19 mouse cellular contexts compared by ENCODE assay signal in genomic region chr5:147692622-147693021, GRCm38 (mm10). TPM values are rescaled to one million over a fixed set of nuclear protein-coding genes. Genes with fewer than 3 reads are reported as not detected.
DNase-seq lines count a peak whose midpoint lies in the region; ATAC-seq and TF ChIP-seq lines count a peak whose summit lies in the region.
"Had no signal": no experiment of that assay in that cellular context is flagged by ENCODE, and none has a peak within 500 bp of the region (broad histone marks: within the 10 kb centered on the region; RNA-seq: fewer than 3 reads in every experiment).

No protein-coding gene starts in this region.

- WGBS in intestine, postnatal 0 days = 91% methylated on average over 1 of the region's 1 CpGs
- 85% methylated on average over 1 of the region's 1 CpGs for WGBS in intestine, embryonic 16.5 days
- 94% methylated on average over 1 of the region's 1 CpGs for WGBS in lung, postnatal 0 days

- no peak overlapping the region for H3K4me3 ChIP-seq in intestine, postnatal 0 days (ENCODE audit: low read depth, low read length)
- no peak overlapping the region for H3K4me3 ChIP-seq in intestine, embryonic 16.5 days (ENCODE audit: low read length)
- H3K4me3 ChIP-seq in lung, postnatal 0 days (ENCODE audit: low read depth, low read length) = no peak overlapping the region
- H3K4me3 ChIP-seq in MEL (ENCODE audit: control insufficient read depth in 1 of 2, insufficient read depth in 1 of 2, low read depth in 2 of 2, low read length in 2 of 2) = no peak overlapping the region
- H3K4me3 ChIP-seq: embryonic facial prominence, embryonic 12.5 days; forebrain, embryonic 15.5 days; heart, embryonic 10.5 days; hindbrain, embryonic 13.5 days had no signal

- no peaks in the 10 kb centered on the region for H3K79me2 ChIP-seq in MEL (ENCODE audit: control insufficient read depth, insufficient read depth, low read length, poor library complexity)

- no peak for TF ChIP-seq POLR2A in MEL (IDR thresholded peaks at IDR 0.05; ENCODE audit: control insufficient read depth in 1 of 2, insufficient read depth in 1 of 2, low read depth in 1 of 2, low read length in 2 of 2, poor library complexity in 1 of 2)

- no peak for TF ChIP-seq EP300 in lung, postnatal 0 days (IDR thresholded peaks at IDR 0.05)
- TF ChIP-seq EP300 in MEL (IDR thresholded peaks at IDR 0.05; ENCODE audit: low read depth in 1 of 2, low read length in 2 of 2) = no peak

- H3K4me2 ChIP-seq in intestine, postnatal 0 days (replicated peaks; ENCODE audit: low read depth) = no peak overlapping the region
- no peak overlapping the region for H3K4me2 ChIP-seq in intestine, embryonic 16.5 days (ENCODE audit: low read depth, low read length)
- no peak overlapping the region for H3K4me2 ChIP-seq in lung, postnatal 0 days (replicated peaks; ENCODE audit: low read depth, low read length)
- H3K4me2 ChIP-seq: embryonic facial prominence, embryonic 12.5 days; forebrain, embryonic 15.5 days; hindbrain, embryonic 13.5 days had no signal

- TF ChIP-seq CTCF in intestine, postnatal 0 days (IDR thresholded peaks at IDR 0.05; ENCODE audit: low read depth) = 0 out of 2 replicates have a peak, but pooled peaks have one; percentile 13
- peak; percentile 21; the same call in 1 of the 2 replicates for TF ChIP-seq CTCF in lung, postnatal 0 days (IDR thresholded peaks at IDR 0.05)
- peak; percentile 5 to 12 (median 9); a peak in 1 of 6 replicates for TF ChIP-seq CTCF in MEL (IDR thresholded peaks at IDR 0.05 in 2 of 3, conservative IDR thresholded peaks at IDR 0.05 in 1 of 3; ENCODE audit: control insufficient read depth in 1 of 3, insufficient read depth in 1 of 3, low read depth in 2 of 3, low read length in 3 of 3, poor library complexity in 1 of 3, severe bottlenecking in 1 of 3)

- no peak for ATAC-seq in intestine, postnatal 0 days
- no peak for ATAC-seq in intestine, embryonic 16.5 days
- ATAC-seq in lung, postnatal 0 days = no peak
- ATAC-seq in megakaryocyte, adult 5-6 weeks (ENCODE audit: poor library complexity, severe bottlenecking) = no peak
- ATAC-seq: activated CD4-positive, CD25-positive, alpha-beta regulatory T cell, adult 4 months; forebrain, embryonic 15.5 days; hindbrain, postnatal 0 days had no signal

- H3K4me1 ChIP-seq in intestine, postnatal 0 days (replicated peaks; ENCODE audit: control insufficient read depth, insufficient read depth, low read length) = no peaks in the 10 kb centered on the region
- no peaks in the 10 kb centered on the region for H3K4me1 ChIP-seq in intestine, embryonic 16.5 days (ENCODE audit: control insufficient read depth, insufficient read depth, low read length)
- no peaks in the 10 kb centered on the region for H3K4me1 ChIP-seq in lung, postnatal 0 days (ENCODE audit: insufficient read depth, low read depth, low read length)
- no peaks in the 10 kb centered on the region for H3K4me1 ChIP-seq in MEL (ENCODE audit: control insufficient read depth in 1 of 2, insufficient read depth in 2 of 2, low read length in 2 of 2)
- H3K4me1 ChIP-seq: embryonic facial prominence, embryonic 12.5 days; forebrain, embryonic 15.5 days; hindbrain, embryonic 13.5 days had no signal

- H3K9me3 ChIP-seq in intestine, postnatal 0 days (ENCODE audit: control insufficient read depth) = no peaks in the 10 kb centered on the region
- no peaks in the 10 kb centered on the region for H3K9me3 ChIP-seq in intestine, embryonic 16.5 days (ENCODE audit: control insufficient read depth, low read length)
- H3K9me3 ChIP-seq in lung, postnatal 0 days (ENCODE audit: low read length) = no peaks in the 10 kb centered on the region
- H3K9me3 ChIP-seq in MEL (replicated peaks; ENCODE audit: insufficient read depth, low read length) = no peaks in the 10 kb centered on the region
- H3K9me3 ChIP-seq: embryonic facial prominence, embryonic 12.5 days; heart, embryonic 10.5 days; hindbrain, embryonic 13.5 days had no signal

- no peak overlapping the region for H3K9ac ChIP-seq in intestine, postnatal 0 days (ENCODE audit: low read depth, low read length)
- no peak overlapping the region for H3K9ac ChIP-seq in intestine, embryonic 16.5 days (ENCODE audit: low read depth, low read length)
- H3K9ac ChIP-seq in lung, postnatal 0 days (replicated peaks; ENCODE audit: low read depth) = no peak overlapping the region
- no peak overlapping the region for H3K9ac ChIP-seq in MEL (ENCODE audit: control insufficient read depth, low read depth, low read length, poor library complexity, severe bottlenecking)
- H3K9ac ChIP-seq: embryonic facial prominence, embryonic 12.5 days; forebrain, embryonic 15.5 days; hindbrain, embryonic 13.5 days had no signal

- H3K36me3 ChIP-seq in intestine, postnatal 0 days (ENCODE audit: control insufficient read depth, insufficient read depth) = no peaks in the 10 kb centered on the region
- no peaks in the 10 kb centered on the region for H3K36me3 ChIP-seq in intestine, embryonic 16.5 days (ENCODE audit: control insufficient read depth, insufficient read depth, low read length)
- H3K36me3 ChIP-seq in lung, postnatal 0 days (ENCODE audit: insufficient read depth, low read length) = no peaks in the 10 kb centered on the region
- H3K36me3 ChIP-seq in MEL (ENCODE audit: control insufficient read depth in 1 of 2, insufficient read depth in 2 of 2, low read length in 2 of 2) = no peaks in the 10 kb centered on the region
- H3K36me3 ChIP-seq: embryonic facial prominence, embryonic 12.5 days; forebrain, embryonic 15.5 days; G1E; hindbrain, embryonic 13.5 days had no signal

- no peak overlapping the region for H3K27ac ChIP-seq in intestine, postnatal 0 days (ENCODE audit: low read depth, low read length)
- no peak overlapping the region for H3K27ac ChIP-seq in intestine, embryonic 16.5 days (ENCODE audit: low read length)
- H3K27ac ChIP-seq in lung, postnatal 0 days (ENCODE audit: low read length) = no peak overlapping the region
- H3K27ac ChIP-seq in MEL (ENCODE audit: control insufficient read depth, low read depth, low read length) = no peak overlapping the region
- H3K27ac ChIP-seq: embryonic facial prominence, embryonic 12.5 days; forebrain, embryonic 15.5 days; heart, embryonic 10.5 days; hindbrain, embryonic 13.5 days; hindbrain, postnatal 0 days had no signal

- no peak for DNase-seq in lung, postnatal 0 days (ENCODE audit: low spot score)
- DNase-seq in lung, postnatal 14 days = no peak
- no peak for DNase-seq in MEL (ENCODE audit: low read depth, low spot score)
- DNase-seq: adrenal gland, postnatal 14 days; cerebellum, adult 11-12 months; cerebellum, adult 9-10 months; cerebellum, postnatal 25 days; gastrocnemius, postnatal 14 days; heart, postnatal 10 days had no signal

- no peak for TF ChIP-seq RAD21 in MEL (IDR thresholded peaks at IDR 0.05; ENCODE audit: low read depth, low read length)

- no peaks in the 10 kb centered on the region for H3K27me3 ChIP-seq in intestine, postnatal 0 days (replicated peaks; ENCODE audit: control insufficient read depth, insufficient read depth, low read length)
- H3K27me3 ChIP-seq in intestine, embryonic 16.5 days (replicated peaks; ENCODE audit: control insufficient read depth, insufficient read depth, low read length) = no peaks in the 10 kb centered on the region
- H3K27me3 ChIP-seq in lung, postnatal 0 days (replicated peaks; ENCODE audit: insufficient read depth, low read length) = no peaks in the 10 kb centered on the region
- no peaks in the 10 kb centered on the region for H3K27me3 ChIP-seq in MEL (ENCODE audit: control insufficient read depth in 1 of 2, insufficient read depth in 2 of 2, low read length in 2 of 2)
- H3K27me3 ChIP-seq: embryonic facial prominence, embryonic 12.5 days; hindbrain, embryonic 13.5 days had no signal

TF ChIP-seq in MEL, 35 proteins besides CTCF, POLR2A, EP300 and RAD21:
- TF ChIP-seq ZKSCAN1 (IDR thresholded peaks at IDR 0.05; ENCODE audit: low read depth, low read length) (no peak), MYC (IDR thresholded peaks at IDR 0.05; ENCODE audit: low read depth, low read length) (no peak), CHD2 (IDR thresholded peaks at IDR 0.05; ENCODE audit: low read length) (no peak), UBTF (IDR thresholded peaks at IDR 0.05; ENCODE audit: borderline replicate concordance, insufficient read depth, low read depth, low read length) (no peak), SMC3 (IDR thresholded peaks at IDR 0.05; ENCODE audit: low read depth, low read length) (no peak), E2F4 (IDR thresholded peaks at IDR 0.05; ENCODE audit: borderline replicate concordance, low read depth, low read length) (no peak)

RNA-seq across cellular contexts. Expression of gene Flt1, which starts 33.2 kb away (rescaled TPM):
- polyA plus RNA-seq in intestine, postnatal 0 days (2015; fragmentation: Nextera tagmentation; extraction: Ambion mirVana) = 5.8 and 7.0 TPM in 2 replicates
- polyA plus RNA-seq in intestine, embryonic 16.5 days (2015; fragmentation: Nextera tagmentation; extraction: Ambion mirVana) = 9.7 and 10.0 TPM in 2 replicates
- 18.1 and 19.5 TPM in 2 replicates for polyA plus RNA-seq in lung, postnatal 0 days (2015; fragmentation: Nextera tagmentation; extraction: Ambion mirVana)
- total RNA-seq in MEL (2012; rRNA removed) = 0.08 TPM in 1 of 2 replicates, not detected in the other
- under 1 TPM in 1 of 2 experiments, not detected in 1; 0.03 TPM for polyA plus RNA-seq in MEL (2012; ENCODE audit: insufficient read depth in 1 of 2, insufficient read length in 2 of 2, low read depth in 1 of 2, low replicate concordance in 2 of 2, missing spikeins in 1 of 2)
- 2.1 and 2.3 TPM in 2 replicates for total RNA-seq in megakaryocyte, adult 5-6 weeks (2015)
- 2.9 and 5.3 TPM in 2 replicates for total RNA-seq in megakaryocyte, adult 5-6 weeks (2017)
- polyA plus RNA-seq: activated CD4-positive, CD25-positive, alpha-beta regulatory T cell, adult 4 months had no signal
